Mouse (Mus musculus) erythroid progenitor cell, adult 5-6 weeks (primary cell): ENCODE results near the gene Card9. TPM values are rescaled to one million over a fixed set of nuclear protein-coding genes. Genes with fewer than 3 reads are reported as not detected.

ENCODE experiments used
- ATAC-seq: replicated peaks from 2 replicates; pipeline ENCODE4 v1.8.0; 2016; ENCODE audit warnings: moderate number of reproducible peaks, mild to moderate bottlenecking, moderate TSS enrichment, inconsistent platforms; ENCODE audit not compliant: poor library complexity, low FRiP score, severe bottlenecking
- total RNA-seq, 2 experiments: library from RNA; stranded (forward) in 1 of 2; stranded (reverse) in 1 of 2; fragments of 150-400 nt in 1 of 2; fragments of 186-747, 209-891 nt in 1 of 2; gene quantifications; 2 replicates each; pipeline versions ENCODE4 v1.2.3 to v1.2.4; 2015 to 2017; ENCODE audit warnings: low replicate concordance in 2 of 2

The Card9 gene
- total RNA-seq, 2 experiments from 2014 or later, result 10.9 to 11.3 TPM

GRCm38 (mm10) chr2:26314281-26315071 is 46.2 kb downstream of the Card9 start:
- no peak for ATAC-seq

- no peak for ATAC-seq
Observed at GRCm38 (mm10) chr2:26313394-26313793, 47.3 kb downstream of the Card9 start.

DNA sequence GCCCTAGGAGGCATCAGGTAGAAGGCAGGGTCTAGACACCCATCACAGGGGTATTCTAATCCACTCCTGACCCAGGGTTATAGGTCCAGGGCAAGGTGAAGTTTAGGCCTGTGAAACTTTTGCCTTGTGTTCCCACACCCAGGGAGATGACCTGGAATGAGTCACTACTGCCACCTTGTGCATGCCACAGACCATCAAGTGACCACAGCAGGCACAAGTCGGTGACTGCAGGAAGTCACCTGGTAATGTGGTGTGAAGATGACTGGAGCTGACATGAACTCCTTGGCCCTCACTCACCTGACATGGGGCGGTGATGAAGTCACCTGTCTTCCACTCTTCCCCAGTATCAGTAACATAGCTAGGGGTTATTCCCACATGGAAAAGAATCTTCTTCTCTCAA is 47.9 kb downstream of the Card9 start:
- ATAC-seq, result no peak

- no peak for ATAC-seq
Observed at GRCm38 (mm10) chr2:26311936-26312335, 48.8 kb downstream of the Card9 start.

DNA sequence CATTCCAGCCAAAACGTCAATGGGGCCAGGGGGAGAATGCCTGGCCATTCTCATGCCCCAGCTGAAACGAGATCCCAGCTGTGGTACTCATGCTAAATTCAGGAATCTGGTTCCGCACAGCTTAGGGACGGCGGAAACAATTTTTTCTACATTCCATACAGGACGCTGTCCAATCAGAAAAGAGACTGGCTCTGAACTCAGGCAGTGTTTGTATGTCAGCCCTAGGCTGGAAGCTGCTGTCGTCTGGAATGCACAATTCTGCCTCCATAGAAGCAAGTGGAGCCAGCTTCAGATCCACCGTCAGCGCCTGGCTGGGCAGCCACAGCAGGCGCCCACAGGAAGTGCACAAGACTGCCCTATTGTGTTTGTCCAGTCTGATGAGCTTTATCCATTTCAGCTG is 51.0 kb downstream of the Card9 start:
- ATAC-seq, result no peak

GRCm38 (mm10) chr2:26306702-26307101 is 54.0 kb downstream of the Card9 start:
- no peak for ATAC-seq

DNA sequence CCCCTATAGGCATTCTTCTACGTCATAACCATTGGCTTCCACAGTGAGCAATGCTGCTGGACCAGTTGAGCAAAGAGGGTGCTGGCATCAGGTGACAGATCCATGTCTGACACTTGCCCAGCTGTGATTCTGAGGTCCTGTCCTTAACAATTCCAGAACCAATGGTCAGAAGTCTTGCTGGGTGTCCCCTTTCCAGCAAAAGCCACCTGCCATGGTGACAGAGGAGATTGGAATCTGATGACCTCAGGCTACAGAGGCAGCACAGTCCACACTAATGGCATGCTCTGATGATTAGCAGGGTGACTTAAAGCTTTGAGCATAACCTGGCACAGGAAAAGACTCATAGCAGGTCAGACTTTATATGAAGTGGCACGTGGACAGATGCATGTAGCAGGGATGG is 55.2 kb downstream of the Card9 start:
- no peak for ATAC-seq

GRCm38 (mm10) chr2:26304711-26305110 is 56.0 kb downstream of the Card9 start:
- no peak for ATAC-seq

Other genes with a start within 250 kb of the Card9 start
- gene Nacc2, start 237.7 kb downstream of the Card9 start, total RNA-seq (2015; ENCODE audit: low replicate concordance), result 0.42 TPM in 1 of 2 replicates, not detected in the other
- gene Nacc2, start 237.7 kb downstream of the Card9 start, total RNA-seq (2017; ENCODE audit: low replicate concordance), result 0.64 and 0.68 TPM in 2 replicates
- gene Lhx3, start 152.6 kb downstream of the Card9 start, total RNA-seq (2015; ENCODE audit: low replicate concordance), result not detected in 2 replicates
- not detected in 2 replicates for gene Lhx3, start 152.6 kb downstream of the Card9 start, total RNA-seq (2017; ENCODE audit: low replicate concordance)
- gene Qsox2, start 123.4 kb downstream of the Card9 start, total RNA-seq (2015; ENCODE audit: low replicate concordance), result 1.8 and 4.6 TPM in 2 replicates
- gene Qsox2, start 123.4 kb downstream of the Card9 start, total RNA-seq (2017; ENCODE audit: low replicate concordance), result 2.7 and 4.7 TPM in 2 replicates
- gene Ccdc187, start 66.4 kb downstream of the Card9 start, total RNA-seq (2015; ENCODE audit: low replicate concordance), result not detected in 2 replicates
- not detected in 2 replicates for gene Ccdc187, start 66.4 kb downstream of the Card9 start, total RNA-seq (2017; ENCODE audit: low replicate concordance)
- gene Gpsm1, start 45.4 kb downstream of the Card9 start, total RNA-seq (2015; ENCODE audit: low replicate concordance), result not detected in 2 replicates
- 0.13 and 1.4 TPM in 2 replicates for gene Gpsm1, start 45.4 kb downstream of the Card9 start, total RNA-seq (2017; ENCODE audit: low replicate concordance)
- 0.72 and 0.84 TPM in 2 replicates for gene Dnlz, start 8.8 kb downstream of the Card9 start, total RNA-seq (2015; ENCODE audit: low replicate concordance)
- 1.8 and 2.7 TPM in 2 replicates for gene Dnlz, start 8.8 kb downstream of the Card9 start, total RNA-seq (2017; ENCODE audit: low replicate concordance)
- 1.3 and 3.2 TPM in 2 replicates for gene Snapc4, start 19.7 kb upstream of the Card9 start, total RNA-seq (2015; ENCODE audit: low replicate concordance)
- 10.5 and 13.2 TPM in 2 replicates for gene Snapc4, start 19.7 kb upstream of the Card9 start, total RNA-seq (2017; ENCODE audit: low replicate concordance)
- 35.7 and 40.7 TPM in 2 replicates for gene Entr1, start 28.4 kb upstream of the Card9 start, total RNA-seq (2015; ENCODE audit: low replicate concordance)
- gene Entr1, start 28.4 kb upstream of the Card9 start, total RNA-seq (2017; ENCODE audit: low replicate concordance), result 43.7 and 51.0 TPM in 2 replicates
- 18.9 and 35.7 TPM in 2 replicates for gene Pmpca, start 28.4 kb upstream of the Card9 start, total RNA-seq (2015; ENCODE audit: low replicate concordance)
- 28.9 and 34.4 TPM in 2 replicates for gene Pmpca, start 28.4 kb upstream of the Card9 start, total RNA-seq (2017; ENCODE audit: low replicate concordance)
- 13.7 and 22.2 TPM in 2 replicates for gene Inpp5e, start 48.3 kb upstream of the Card9 start, total RNA-seq (2015; ENCODE audit: low replicate concordance)
- 12.3 and 26.5 TPM in 2 replicates for gene Inpp5e, start 48.3 kb upstream of the Card9 start, total RNA-seq (2017; ENCODE audit: low replicate concordance)
- 13.0 TPM in 2 replicates for gene Sec16a, start 84.3 kb upstream of the Card9 start, total RNA-seq (2015; ENCODE audit: low replicate concordance)
- 7.3 and 15.7 TPM in 2 replicates for gene Sec16a, start 84.3 kb upstream of the Card9 start, total RNA-seq (2017; ENCODE audit: low replicate concordance)
- gene Notch1, start 155.7 kb upstream of the Card9 start, total RNA-seq (2015; ENCODE audit: low replicate concordance), result 5.4 and 9.0 TPM in 2 replicates
- 1.5 and 6.0 TPM in 2 replicates for gene Notch1, start 155.7 kb upstream of the Card9 start, total RNA-seq (2017; ENCODE audit: low replicate concordance)
- 3.8 and 7.2 TPM in 2 replicates for gene Egfl7, start 219.1 kb upstream of the Card9 start, total RNA-seq (2015; ENCODE audit: low replicate concordance)
- 0.77 and 7.2 TPM in 2 replicates for gene Egfl7, start 219.1 kb upstream of the Card9 start, total RNA-seq (2017; ENCODE audit: low replicate concordance)
- not detected in 2 replicates for gene Gm20532, start 225.7 kb upstream of the Card9 start, total RNA-seq (2015; ENCODE audit: low replicate concordance)
- gene Gm20532, start 225.7 kb upstream of the Card9 start, total RNA-seq (2017; ENCODE audit: low replicate concordance), result 1.9 TPM in 1 of 2 replicates, not detected in the other
- 12.2 and 12.6 TPM in 2 replicates for gene Agpat2, start 243.5 kb upstream of the Card9 start, total RNA-seq (2015; ENCODE audit: low replicate concordance)
- gene Agpat2, start 243.5 kb upstream of the Card9 start, total RNA-seq (2017; ENCODE audit: low replicate concordance), result 6.2 and 12.0 TPM in 2 replicates